Mouse (Mus musculus) spleen, adult 2 months (tissue): ENCODE results near the gene Pde4c.

Experiments
- CTCF ChIP-seq: fragments of 200-500 bp; IDR thresholded peaks from 2 replicates; pipeline ENCODE4 v1.5.1; 2011; ENCODE audit warnings: mild to moderate bottlenecking, inconsistent platforms; ENCODE audit not compliant: insufficient read depth, insufficient read length, insufficient replicate concordance; ENCODE audit errors: extremely low read depth
- POLR2A ChIP-seq: fragments of 200-500 bp; IDR thresholded peaks from 2 replicates; pipeline ENCODE4 v1.6.1; 2011; ENCODE audit warnings: low read depth, low read length, inconsistent platforms

DNA sequence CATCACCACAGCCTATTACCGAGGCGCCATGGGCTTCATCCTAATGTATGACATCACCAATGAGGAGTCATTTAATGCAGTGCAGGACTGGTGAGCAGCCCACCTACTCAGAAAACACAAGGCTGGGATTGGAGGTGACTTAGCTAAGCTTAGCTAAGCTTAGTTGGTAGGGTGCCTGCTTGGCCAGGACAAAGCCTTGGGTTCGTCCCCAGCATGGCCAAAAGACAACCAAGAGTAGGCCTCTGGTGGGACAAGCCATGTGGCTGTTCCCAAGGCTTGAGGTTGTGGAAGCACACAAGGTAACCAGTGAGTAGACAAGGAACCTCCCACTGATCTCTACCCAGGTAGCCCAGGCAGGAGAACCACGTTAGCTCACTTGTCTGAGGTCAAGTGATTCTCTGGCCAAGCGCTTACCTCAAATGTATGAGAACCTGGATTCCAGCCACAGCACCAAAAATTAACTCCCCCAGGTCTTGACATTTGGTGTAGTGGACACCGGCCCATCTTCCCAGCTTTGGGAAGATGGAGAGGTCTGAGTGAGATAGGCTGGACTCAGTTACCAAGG is 33.0 kb downstream of the Pde4c start:
- TF ChIP-seq CTCF, result no peak
- TF ChIP-seq POLR2A, result no peak
